Mouse (Mus musculus) kidney, postnatal 0 days (tissue): Measurements from ENCODE around the gene Adprh. TPM values are rescaled to one million over a fixed set of nuclear protein-coding genes. Genes with fewer than 3 reads are reported as not detected.
A peak's percentile ranks its signal among the peaks of the same experiment; 100 is the strongest.

ENCODE experiments used
- ATAC-seq: fragments of 200-750 bp; cut with Nextera tagmentation; replicated peaks from 2 replicates; pipeline ENCODE4 v1.8.0; 2017; ENCODE audit warnings: low read depth, moderate number of reproducible peaks, moderate TSS enrichment, moderate library complexity; ENCODE audit not compliant: low FRiP score
- DNase-seq: peaks from one replicate; pipeline ENCODE4 v3.0.0-alpha.2; 2016; ENCODE audit warnings: low spot score
- H3K27ac ChIP-seq: fragments of 300-500 bp; sonication (generic); 2 replicates; pipeline ENCODE4 v1.5.1; 2014; ENCODE audit warnings: mild to moderate bottlenecking
- H3K27me3 ChIP-seq: fragments of 300-500 bp; sonication (generic); 2 replicates; pipeline ENCODE4 v1.6.1; 2014; ENCODE audit warnings: low read length, mixed read lengths; ENCODE audit not compliant: insufficient read depth
- H3K36me3 ChIP-seq: fragments of 300-500 bp; sonication (generic); 2 replicates; pipeline ENCODE4 v1.6.1; 2014; ENCODE audit warnings: low read length, mixed read lengths; ENCODE audit not compliant: insufficient read depth
- H3K4me1 ChIP-seq: fragments of 300-500 bp; sonication (generic); replicated peaks from 2 replicates; pipeline ENCODE4 v1.6.1; 2014; ENCODE audit warnings: antibody characterized with exemption, low read length, mixed read lengths; ENCODE audit not compliant: insufficient read depth
- H3K4me2 ChIP-seq: fragments of 300-500 bp; sonication (generic); 2 replicates; pipeline ENCODE4 v1.6.1; 2014; ENCODE audit warnings: mild to moderate bottlenecking, low read length, moderate library complexity, mixed read lengths
- H3K4me3 ChIP-seq: fragments of 300-500 bp; sonication (generic); replicated peaks from 2 replicates; pipeline ENCODE4 v1.5.1; 2014; ENCODE audit warnings: low read depth, low read length
- H3K9ac ChIP-seq: fragments of 300-500 bp; sonication (generic); 2 replicates; pipeline ENCODE4 v1.6.1; 2014; ENCODE audit warnings: low read depth, low read length
- H3K9me3 ChIP-seq: fragments of 300-500 bp; sonication (generic); replicated peaks from 2 replicates; pipeline ENCODE4 v1.6.1; 2016; ENCODE audit warnings: low read length, inconsistent platforms, mixed read lengths
- CTCF ChIP-seq: IDR thresholded peaks from 2 replicates; pipeline ENCODE4 v1.5.1; 2016; ENCODE audit warnings: antibody characterized with exemption, low read depth, mild to moderate bottlenecking, moderate library complexity
- WGBS: fragments of 180-500 bp; shearing (Covaris S2); extraction: QIAGEN DNeasy Blood & Tissue Kit; methylation state at CpG from one replicate; pipeline ENCODE4 v1.1.7; 2014; 5-methylcytosine and 5-hydroxymethylcytosine counted together
- polyA plus RNA-seq: library from polyadenylated mRNA; unstranded; fragments of >200 nt; fragmentation: Nextera tagmentation; extraction: Ambion mirVana; gene quantifications from 2 replicates; pipeline ENCODE4 v1.2.1, GENCODE M21; 2015

Adprh gene
- polyA plus RNA-seq, 1 experiment from 2014 or later = 74.6 TPM

DNA sequence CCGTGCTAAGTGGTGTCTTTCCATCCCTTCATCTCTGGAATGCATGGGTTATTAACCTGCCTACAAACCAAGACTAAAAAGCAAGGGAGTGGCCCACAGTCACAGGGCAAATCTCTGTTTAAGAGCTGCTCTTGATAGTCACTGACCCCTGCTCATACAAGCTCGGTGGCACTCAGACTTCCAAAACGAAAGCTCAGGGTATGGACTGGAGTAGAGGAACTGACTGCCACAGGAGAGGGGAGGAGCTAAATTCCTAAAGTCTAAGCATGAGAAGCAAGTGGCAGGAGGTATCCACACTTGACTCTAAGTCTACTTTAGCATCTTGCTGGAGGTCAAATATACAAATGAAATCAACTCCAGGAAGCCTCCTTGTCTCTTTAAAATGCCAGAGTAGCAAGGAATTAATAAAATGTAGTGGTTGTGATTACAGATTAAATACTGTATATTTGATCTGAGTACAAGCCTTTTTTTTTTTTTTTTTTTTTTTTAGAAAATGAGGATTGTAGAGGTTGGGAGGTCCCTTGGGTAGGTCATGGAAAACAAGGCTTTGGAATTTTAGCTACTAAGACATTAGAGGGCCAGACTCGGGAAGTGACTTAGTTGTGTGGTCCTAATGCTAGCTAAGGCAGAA lies 23.3 kb upstream of the Adprh start:
- ATAC-seq = no peak; the same call in 1 of the 2 replicates
- peak; percentile 47 for DNase-seq
- Histone ChIP-seq H3K9me3 (no peaks in the 10 kb centered on the region), H3K27ac (no peak overlapping the region), H3K9ac (no peak overlapping the region), H3K27me3 (no peaks in the 10 kb centered on the region; the same call in 1 of the 2 replicates), H3K4me2 (no peak overlapping the region), H3K36me3 (no peaks in the 10 kb centered on the region), H3K4me3 (no peak overlapping the region), H3K4me1 (peaks cover 5% of the 10 kb centered on the region; the same call in 1 of the 2 replicates)
- WGBS = 36% methylated on average over 4 of the region's 4 CpGs
- TF ChIP-seq CTCF = no peak

DNA sequence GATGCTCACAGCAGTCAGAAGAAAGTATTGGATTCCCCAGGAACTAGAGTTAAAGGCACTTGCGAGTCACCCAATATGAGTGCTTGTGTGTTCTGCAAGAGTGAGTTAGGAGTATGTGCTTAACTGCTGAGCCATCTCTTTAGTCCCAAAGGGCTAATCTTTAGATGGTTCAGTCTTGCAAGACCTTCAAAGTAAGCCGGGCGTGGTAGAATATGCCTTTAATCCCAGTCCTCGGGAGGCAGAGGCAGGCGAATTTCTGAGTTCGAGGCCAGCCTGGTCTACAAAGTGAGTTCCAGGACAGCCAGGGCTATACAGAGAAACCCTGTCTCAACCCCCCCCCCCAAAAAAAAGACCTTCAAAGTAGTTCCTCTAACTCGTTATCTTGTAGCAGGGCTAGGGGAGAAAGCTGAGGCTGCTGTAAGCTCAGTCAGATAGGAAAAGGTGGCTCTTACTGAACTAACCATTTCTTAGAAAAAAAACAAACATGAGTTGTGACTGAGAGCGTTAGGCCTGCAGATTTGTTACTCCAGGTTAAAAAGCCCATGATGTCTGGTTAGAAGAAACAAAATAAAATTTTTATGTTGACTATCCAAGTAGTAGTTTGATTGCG lies 22.3 kb upstream of the Adprh start:
- H3K9ac ChIP-seq = no peak overlapping the region
- no peak overlapping the region for H3K27ac ChIP-seq
- ATAC-seq (no peak), DNase-seq (peak; percentile 15)
- peaks cover 5% of the 10 kb centered on the region; the same call in 1 of the 2 replicates for H3K4me1 ChIP-seq
- no peaks in the 10 kb centered on the region for H3K9me3 ChIP-seq
- WGBS = 69% methylated on average over 9 of the region's 9 CpGs
- no peaks in the 10 kb centered on the region for H3K36me3 ChIP-seq
- no peak for TF ChIP-seq CTCF
- H3K4me3 ChIP-seq = no peak overlapping the region
- H3K4me2 ChIP-seq = no peak overlapping the region
- no peaks in the 10 kb centered on the region; the same call in 1 of the 2 replicates for H3K27me3 ChIP-seq

DNA sequence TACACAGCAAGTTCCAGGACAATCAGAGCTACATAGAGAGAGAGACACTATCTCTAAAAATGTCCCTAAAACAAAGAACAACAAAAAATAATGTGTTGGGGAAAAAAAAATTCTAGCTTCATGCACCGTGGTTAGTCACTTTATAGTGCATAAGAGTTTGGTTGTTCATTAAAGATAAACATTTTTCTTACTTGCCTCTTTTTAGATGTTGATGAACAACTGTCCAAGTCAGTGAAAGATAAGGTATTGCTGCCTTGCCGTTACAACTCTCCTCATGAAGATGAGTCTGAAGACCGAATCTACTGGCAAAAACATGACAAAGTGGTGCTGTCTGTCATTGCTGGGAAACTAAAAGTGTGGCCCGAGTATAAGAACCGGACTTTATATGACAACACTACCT lies 21.2 kb upstream of the Adprh start:
- no peak overlapping the region for H3K9ac ChIP-seq
- DNase-seq (no peak), ATAC-seq (no peak)
- no peaks in the 10 kb centered on the region; the same call in 1 of the 2 replicates for H3K27me3 ChIP-seq
- H3K36me3 ChIP-seq = no peaks in the 10 kb centered on the region
- 90% methylated on average over 5 of the region's 5 CpGs for WGBS
- no peak for TF ChIP-seq CTCF
- H3K27ac ChIP-seq = no peak overlapping the region
- peaks cover 5% of the 10 kb centered on the region; the same call in 1 of the 2 replicates for H3K4me1 ChIP-seq
- H3K4me2 ChIP-seq = no peak overlapping the region
- H3K4me3 ChIP-seq = no peak overlapping the region
- H3K9me3 ChIP-seq = no peaks in the 10 kb centered on the region

DNA sequence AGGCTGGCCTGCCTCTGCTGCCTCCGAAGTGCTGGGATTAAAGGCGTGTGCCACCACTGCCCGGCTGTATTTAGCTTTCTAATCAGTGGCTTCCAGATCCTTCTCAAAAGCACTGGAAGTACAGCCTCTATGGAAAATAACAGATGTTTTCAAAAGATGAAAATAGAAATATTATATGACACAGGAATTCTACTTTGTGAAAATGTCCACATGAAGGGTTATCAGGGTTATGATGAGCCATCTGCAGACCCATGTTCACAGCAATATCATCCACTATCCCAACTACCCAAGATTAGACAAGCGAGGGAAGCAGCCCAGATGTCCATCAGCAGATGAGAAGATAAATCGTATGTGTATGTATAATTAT lies 20.0 kb upstream of the Adprh start:
- ATAC-seq (no peak), DNase-seq (no peak)
- no peak overlapping the region for H3K4me3 ChIP-seq
- TF ChIP-seq CTCF = no peak
- H3K4me1 ChIP-seq = peaks cover 5% of the 10 kb centered on the region; the same call in 1 of the 2 replicates
- H3K27ac ChIP-seq = no peak overlapping the region
- no peak overlapping the region for H3K9ac ChIP-seq
- no peaks in the 10 kb centered on the region for H3K27me3 ChIP-seq
- no peak overlapping the region for H3K4me2 ChIP-seq
- 90% methylated on average over 5 of the region's 5 CpGs for WGBS
- H3K9me3 ChIP-seq = no peaks in the 10 kb centered on the region
- no peaks in the 10 kb centered on the region for H3K36me3 ChIP-seq

GRCm38 (mm10) chr16:38471697-38472506 lies 19.4 kb upstream of the Adprh start:
- Histone ChIP-seq H3K9me3 (no peaks in the 10 kb centered on the region), H3K4me2 (no peak overlapping the region), H3K27me3 (no peaks in the 10 kb centered on the region), H3K36me3 (no peaks in the 10 kb centered on the region), H3K4me3 (no peak overlapping the region), H3K4me1 (peaks cover 2% of the 10 kb centered on the region; the same call in 1 of the 2 replicates), H3K9ac (no peak overlapping the region), H3K27ac (no peak overlapping the region)
- 78% methylated on average over 11 of the region's 11 CpGs for WGBS
- DNase-seq (no peak), ATAC-seq (no peak)
- no peak for TF ChIP-seq CTCF

- H3K36me3 ChIP-seq = no peaks in the 10 kb centered on the region
- no peaks in the 10 kb centered on the region for H3K4me1 ChIP-seq
- no peak overlapping the region for H3K4me3 ChIP-seq
- H3K9me3 ChIP-seq = no peaks in the 10 kb centered on the region
- H3K27me3 ChIP-seq = no peaks in the 10 kb centered on the region
- WGBS = 70% methylated on average over 8 of the region's 8 CpGs
- H3K4me2 ChIP-seq = no peak overlapping the region
- no peak overlapping the region for H3K27ac ChIP-seq
- H3K9ac ChIP-seq = no peak overlapping the region
- DNase-seq (no peak), ATAC-seq (no peak)
- TF ChIP-seq CTCF = no peak
Observed at GRCm38 (mm10) chr16:38469437-38469836, 16.9 kb upstream of the Adprh start.
